Mouse (Mus musculus) v-Abl transformed pro-B cells (cell line): ENCODE results near the gene Nr4a3.

Experiments
- in situ Hi-C, 2 experiments: fragments of 400-800 bp; cut with MboI; formaldehyde crosslinking; loops; one replicate each; pipeline ENCODE4 v1.15.1; 2025; ENCODE audit not compliant: unreplicated experiment in 2 of 2

Nr4a3 gene

GRCm38 (mm10) chr4:48044491-48045211, at the start of gene Nr4a3:
Gene Nr4a3, plus strand, starts transcription at chr4:48045153.
- in situ Hi-C loops = loop anchor here (5.0 to 25.0 kb wide), 7 partner anchors 68 to 1593 kb away; partner anchors contain the start of genes Rnf20 (in 1 of the 2), Stx17 (in 1 of the 2) and Tex10 (in 1 of the 2)

GRCm38 (mm10) chr4:48002969-48003368, 42.0 kb upstream of the Nr4a3 start:
- in situ Hi-C loops = no loop called here

- in situ Hi-C loops = no loop called here
Measured at GRCm38 (mm10) chr4:48003456-48003855, 41.5 kb upstream of the Nr4a3 start.

GRCm38 (mm10) chr4:48006355-48006754, 38.6 kb upstream of the Nr4a3 start:
- in situ Hi-C loops = no loop called here

GRCm38 (mm10) chr4:48012209-48012608, 32.7 kb upstream of the Nr4a3 start:
- in situ Hi-C loops = no loop called here

- in situ Hi-C loops = no loop called here
Measured at GRCm38 (mm10) chr4:48022966-48023365, 22.0 kb upstream of the Nr4a3 start.

GRCm38 (mm10) chr4:48029652-48030051, 15.3 kb upstream of the Nr4a3 start:
- in situ Hi-C loops = loop anchor here (5.0 to 25.0 kb wide), 6 partner anchors 165 to 1608 kb away; partner anchors contain the start of gene Rnf20 (in 1 of the 2)

- in situ Hi-C loops = loop anchor here (5.0 to 25.0 kb wide), 6 partner anchors 161 to 1603 kb away; partner anchors contain the start of gene Rnf20 (in 1 of the 2)
Measured at GRCm38 (mm10) chr4:48034287-48034686, 10.7 kb upstream of the Nr4a3 start.

GRCm38 (mm10) chr4:48037646-48038045, 7.3 kb upstream of the Nr4a3 start:
- in situ Hi-C loops = loop anchor here (10.0 to 25.0 kb wide), 4 partner anchors 157 to 1600 kb away; partner anchors contain the start of gene Rnf20 (in 1 of the 2)

- in situ Hi-C loops = loop anchor here (10.0 to 25.0 kb wide), 4 partner anchors 156 to 1598 kb away; partner anchors contain the start of gene Rnf20 (in 1 of the 2)
Measured at GRCm38 (mm10) chr4:48038847-48039246, 6.1 kb upstream of the Nr4a3 start.

GRCm38 (mm10) chr4:48039736-48040135, 5.2 kb upstream of the Nr4a3 start:
- in situ Hi-C loops = loop anchor here (5.0 to 25.0 kb wide), 8 partner anchors 73 to 1598 kb away; partner anchors contain the start of genes Rnf20 (in 1 of the 2) and Tex10 (in 1 of the 2)

- in situ Hi-C loops = loop anchor here (5.0 to 25.0 kb wide), 6 partner anchors 70 to 1595 kb away; partner anchors contain the start of genes Rnf20 (in 1 of the 2) and Tex10 (in 1 of the 2)
Measured at GRCm38 (mm10) chr4:48042466-48042785, 2.5 kb upstream of the Nr4a3 start.

GRCm38 (mm10) chr4:48042786-48043701, 1.9 kb upstream of the Nr4a3 start:
- in situ Hi-C loops = loop anchor here (5.0 to 25.0 kb wide), 6 partner anchors 69 to 1594 kb away; partner anchors contain the start of genes Rnf20 (in 1 of the 2) and Tex10 (in 1 of the 2)

- in situ Hi-C loops = loop anchor here (5.0 to 25.0 kb wide), 6 partner anchors 68 to 1593 kb away; partner anchors contain the start of genes Rnf20 (in 1 of the 2) and Tex10 (in 1 of the 2)
Measured at GRCm38 (mm10) chr4:48044141-48044490, 837 bp upstream of the Nr4a3 start.

- in situ Hi-C loops = loop anchor here (5.0 to 25.0 kb wide), 6 partner anchors 77 to 1592 kb away; partner anchors contain the start of genes Rnf20 (in 1 of the 2), Stx17 (in 1 of the 2) and Tex10 (in 1 of the 2)
Measured at GRCm38 (mm10) chr4:48045281-48045720, 348 bp downstream of the Nr4a3 start.

- in situ Hi-C loops = loop anchor here (5.0 to 25.0 kb wide), 6 partner anchors 76 to 1591 kb away; partner anchors contain the start of genes Rnf20 (in 1 of the 2), Stx17 (in 1 of the 2) and Tex10 (in 1 of the 2)
Measured at GRCm38 (mm10) chr4:48045721-48046460, 938 bp downstream of the Nr4a3 start.

GRCm38 (mm10) chr4:48046461-48046901, 1.5 kb downstream of the Nr4a3 start:
- in situ Hi-C loops = loop anchor here (5.0 to 25.0 kb wide), 6 partner anchors 76 to 1591 kb away; partner anchors contain the start of genes Rnf20 (in 1 of the 2), Stx17 (in 1 of the 2) and Tex10 (in 1 of the 2)

GRCm38 (mm10) chr4:48047136-48047765, 2.3 kb downstream of the Nr4a3 start:
- in situ Hi-C loops = loop anchor here (5.0 to 25.0 kb wide), 6 partner anchors 75 to 1590 kb away; partner anchors contain the start of genes Rnf20 (in 1 of the 2), Stx17 (in 1 of the 2) and Tex10 (in 1 of the 2)
